Mouse (Mus musculus) heart, postnatal 10 days (tissue): ENCODE measurements around the gene Sox8. TPM values are rescaled to one million over a fixed set of nuclear protein-coding genes. Genes with fewer than 3 reads are reported as not detected.

Source experiments
- total RNA-seq, 2 experiments: library from RNA; stranded (reverse); gene quantifications; 2 replicates each; pipeline ENCODE4 v1.2.3; 2021

The Sox8 gene
- total RNA-seq, 2 experiments from 2014 or later = 0.72 to 0.93 TPM

Other genes starting within 250 kb of the Sox8 start
- 1 to 10 TPM; 2.3 to 2.4 TPM for gene Tpsab1, start 225.1 kb downstream of the Sox8 start, total RNA-seq
- gene Tpsb2, start 204.4 kb downstream of the Sox8 start, total RNA-seq = 1 to 10 TPM; 6.0 to 6.7 TPM
- gene Tpsg1, start 201.4 kb downstream of the Sox8 start, total RNA-seq = not detected
- gene Cacna1h, start 136.9 kb downstream of the Sox8 start, total RNA-seq = 1 to 10 TPM; 7.9 to 8.4 TPM
- not detected for gene Tekt4, start 116.1 kb downstream of the Sox8 start, total RNA-seq
- gene Sstr5, start 73.4 kb downstream of the Sox8 start, total RNA-seq = not detected
- 10 to 100 TPM; 25.4 to 27.0 TPM for gene Lmf1, start 8.4 kb upstream of the Sox8 start, total RNA-seq
- gene Gng13, start 146.5 kb upstream of the Sox8 start, total RNA-seq = 1 to 10 TPM in 1 of 2 experiments, under 1 TPM in 1; 0.38 to 1.9 TPM
- 1 to 10 TPM; 4.2 to 5.1 TPM for gene Chtf18, start 156.7 kb upstream of the Sox8 start, total RNA-seq
- 1 to 10 TPM; 4.6 to 5.7 TPM for gene Rpusd1, start 157.0 kb upstream of the Sox8 start, total RNA-seq
- not detected for gene Mslnl, start 165.4 kb upstream of the Sox8 start, total RNA-seq
- gene Msln, start 183.7 kb upstream of the Sox8 start, total RNA-seq = 10 to 100 TPM; 38.5 to 40.6 TPM
- gene Narfl, start 203.1 kb upstream of the Sox8 start, total RNA-seq = 10 to 100 TPM; 43.2 to 49.3 TPM
- 10 to 100 TPM; 23.8 to 25.7 TPM for gene Haghl, start 215.0 kb upstream of the Sox8 start, total RNA-seq
- gene Ccdc78, start 215.9 kb upstream of the Sox8 start, total RNA-seq = under 1 TPM in 1 of 2 experiments, not detected in 1; 0.14 TPM
- 10 to 100 TPM; 37.8 to 38.9 TPM for gene Fam173a, start 222.2 kb upstream of the Sox8 start, total RNA-seq
- not detected for gene AC134908.4, start 225.0 kb upstream of the Sox8 start, total RNA-seq
- gene Metrn, start 226.4 kb upstream of the Sox8 start, total RNA-seq = 10 to 100 TPM; 59.7 to 60.9 TPM
- gene Fbxl16, start 238.4 kb upstream of the Sox8 start, total RNA-seq = 1 to 10 TPM in 1 of 2 experiments, under 1 TPM in 1; 0.67 to 1.2 TPM